Mouse (Mus musculus) brain, embryonic 14.5 days (tissue): Measurements from ENCODE around the gene 4933405L10Rik.

Source experiments
- CTCF ChIP-seq: fragments of 200-500 bp; IDR thresholded peaks from 2 replicates; pipeline ENCODE4 v1.5.1; 2012; ENCODE audit warnings: inconsistent platforms, mild to moderate bottlenecking, moderate library complexity, borderline replicate concordance; ENCODE audit not compliant: insufficient read depth, insufficient read length; ENCODE audit errors: extremely low read depth
- POLR2A ChIP-seq: fragments of 200-500 bp; IDR thresholded peaks from 2 replicates; pipeline ENCODE4 v1.6.1; 2012; ENCODE audit warnings: mild to moderate bottlenecking, inconsistent platforms, borderline replicate concordance; ENCODE audit not compliant: poor library complexity, insufficient read depth, insufficient read length, severe bottlenecking; ENCODE audit errors: extremely low read depth

GRCm38 (mm10) chr8:105758277-105759108, 51.0 kb downstream of the 4933405L10Rik start, which contains the start of gene Gfod2:
- TF ChIP-seq CTCF (no peak), POLR2A (no peak)
